Mouse (Mus musculus) MEL (cell line): ENCODE measurements around the gene 4931428F04Rik.

Source experiments
- CHD2 ChIP-seq: IDR thresholded peaks from 2 replicates; pipeline ENCODE4 v1.6.1; 2011; ENCODE audit warnings: low read length, improper control_type of control experiment
- CTCF ChIP-seq, 3 experiments: IDR thresholded peaks in 2 of 3; conservative IDR thresholded peaks in 1 of 3; 2 replicates each; pipeline ENCODE4 v1.5.1; 2011 to 2012; ENCODE audit warnings: low read length in 3 of 3, low read depth in 2 of 3, mild to moderate bottlenecking in 2 of 3, improper control_type of control experiment in 1 of 3, inconsistent platforms in 1 of 3, mixed read lengths in 1 of 3, moderate library complexity in 1 of 3; ENCODE audit not compliant: control insufficient read depth in 1 of 3, insufficient read depth in 1 of 3, poor library complexity in 1 of 3, severe bottlenecking in 1 of 3
- EP300 ChIP-seq, 2 experiments: IDR thresholded peaks; 2 replicates each; pipeline ENCODE4 v1.6.1; 2011; ENCODE audit warnings: improper control_type of control experiment in 2 of 2, low read length in 2 of 2, low read depth in 1 of 2, mild to moderate bottlenecking in 1 of 2
- GATA1 ChIP-seq: IDR thresholded peaks from 2 replicates; pipeline ENCODE4 v1.6.1; 2011; ENCODE audit warnings: low read depth, low read length, improper control_type of control experiment
- MAZ ChIP-seq: IDR thresholded peaks from 2 replicates; pipeline ENCODE4 v1.6.1; 2012; ENCODE audit warnings: low read depth, mild to moderate bottlenecking, inconsistent platforms, low read length, improper control_type of control experiment
- POLR2A ChIP-seq, 2 experiments: IDR thresholded peaks; 2 replicates each; pipeline ENCODE4 v1.6.1; 2011 to 2012; ENCODE audit warnings: low read length in 2 of 2, mild to moderate bottlenecking in 2 of 2, control low read depth in 1 of 2, improper control_type of control experiment in 1 of 2, low read depth in 1 of 2, moderate library complexity in 1 of 2; ENCODE audit not compliant: control insufficient read depth in 1 of 2, insufficient read depth in 1 of 2, poor library complexity in 1 of 2
- RCOR1 ChIP-seq: IDR thresholded peaks from 2 replicates; pipeline ENCODE4 v1.6.1; 2012; ENCODE audit warnings: low read depth, mild to moderate bottlenecking, inconsistent platforms, low read length, improper control_type of control experiment
- SMC3 ChIP-seq: IDR thresholded peaks from 2 replicates; pipeline ENCODE4 v1.6.1; 2011; ENCODE audit warnings: low read depth, low read length, improper control_type of control experiment
- TBP ChIP-seq: IDR thresholded peaks from 2 replicates; pipeline ENCODE4 v1.8.0; 2011; ENCODE audit warnings: low read depth, low read length, improper control_type of control experiment
- USF1 ChIP-seq: IDR thresholded peaks from 2 replicates; pipeline ENCODE4 v1.6.1; 2014; ENCODE audit warnings: low read depth, mild to moderate bottlenecking, inconsistent platforms, low read length, improper control_type of control experiment, moderate library complexity
- USF2 ChIP-seq, 2 experiments: IDR thresholded peaks; 2 replicates each; pipeline ENCODE4 v1.6.1; 2011 to 2012; ENCODE audit warnings: improper control_type of control experiment in 2 of 2, low read length in 2 of 2, borderline replicate concordance in 1 of 2, inconsistent platforms in 1 of 2, low read depth in 1 of 2, mild to moderate bottlenecking in 1 of 2; ENCODE audit not compliant: insufficient read depth in 1 of 2

DNA sequence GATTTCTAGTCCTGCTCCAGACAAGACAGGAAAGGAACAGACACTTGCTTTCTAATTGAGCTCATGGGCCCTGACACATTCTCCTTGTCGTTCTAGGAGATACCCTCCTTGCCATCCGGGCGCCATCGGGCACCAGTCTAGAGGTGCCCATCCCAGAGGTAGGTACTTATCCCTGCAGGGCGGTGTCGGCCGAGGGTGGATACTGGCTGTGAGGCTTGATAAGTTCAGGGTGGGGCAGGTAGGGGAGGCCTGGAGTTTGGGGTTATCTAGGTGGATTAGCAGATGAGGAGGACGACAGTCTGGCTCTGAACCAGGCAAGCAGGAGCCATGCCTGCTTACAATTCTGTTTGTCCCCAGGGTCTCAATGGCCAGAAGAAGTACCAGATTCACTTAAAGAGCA lies 10.3 kb upstream of the 4931428F04Rik start:
- TF ChIP-seq CTCF (IDR thresholded peaks at IDR 0.05 in 2 of 3, conservative IDR thresholded peaks at IDR 0.05 in 1 of 3; ENCODE audit: control insufficient read depth in 1 of 3, insufficient read depth in 1 of 3, low read depth in 2 of 3, low read length in 3 of 3, poor library complexity in 1 of 3, severe bottlenecking in 1 of 3) (no peak), POLR2A (IDR thresholded peaks at IDR 0.05; ENCODE audit: control insufficient read depth in 1 of 2, insufficient read depth in 1 of 2, low read depth in 1 of 2, low read length in 2 of 2, poor library complexity in 1 of 2) (peak in 1 of 2 experiments; percentile 9; a peak in 1 of 4 replicates), USF2 (IDR thresholded peaks at IDR 0.05; ENCODE audit: borderline replicate concordance in 1 of 2, insufficient read depth in 1 of 2, low read depth in 1 of 2, low read length in 2 of 2) (no peak), USF1 (no peak), EP300 (IDR thresholded peaks at IDR 0.05; ENCODE audit: low read depth in 1 of 2, low read length in 2 of 2) (peak; percentile 55 to 77), GATA1 (peak; percentile 66), MAZ (no peak), SMC3 (no peak), TBP (no peak), CHD2 (no peak), RCOR1 (peak; percentile 17; the same call in 1 of the 2 replicates)
